16 mouse cellular contexts compared by ENCODE assay signal in the genomic region with DNA sequence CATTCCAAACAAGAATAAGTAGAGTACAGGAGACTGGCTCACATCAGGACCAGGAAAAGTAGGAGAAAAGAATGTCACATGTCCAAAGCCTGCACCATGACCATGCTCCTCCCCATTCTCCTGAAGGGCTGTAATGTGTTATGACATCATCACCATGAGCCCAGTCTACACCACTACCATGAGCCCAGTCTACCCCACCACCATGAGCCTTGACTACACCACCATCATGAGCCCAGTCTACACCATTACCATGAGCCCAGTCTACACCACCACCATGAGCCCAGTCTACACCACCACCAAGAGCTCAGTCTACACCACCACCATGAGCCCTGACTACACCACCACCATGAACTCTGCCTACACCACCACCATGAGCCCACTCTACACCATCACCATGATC.
DNase-seq lines count a peak whose midpoint lies in the region; ATAC-seq and TF ChIP-seq lines count a peak whose summit lies in the region.
"Had no signal": no experiment of that assay in that cellular context is flagged by ENCODE, and none has a peak within 500 bp of the region (broad histone marks: within the 10 kb centered on the region; RNA-seq: fewer than 3 reads in every experiment).

No protein-coding gene starts in this region.

- H3K4me1 ChIP-seq in forebrain, embryonic 16.5 days (replicated peaks; ENCODE audit: control insufficient read depth, insufficient read depth, low read length): no peaks in the 10 kb centered on the region
- no peaks in the 10 kb centered on the region for H3K4me1 ChIP-seq in forebrain, postnatal 0 days (ENCODE audit: insufficient read depth)
- no peaks in the 10 kb centered on the region for H3K4me1 ChIP-seq in kidney, embryonic 16.5 days (ENCODE audit: insufficient read depth, low read length)
- H3K4me1 ChIP-seq in midbrain, embryonic 13.5 days (replicated peaks): no peaks in the 10 kb centered on the region
- H3K4me1 ChIP-seq in midbrain, embryonic 10.5 days: no peaks in the 10 kb centered on the region
- H3K4me1 ChIP-seq in midbrain, embryonic 15.5 days: no peaks in the 10 kb centered on the region
- H3K4me1 ChIP-seq: liver, embryonic 12.5 days had no signal

- H3K36me3 ChIP-seq in forebrain, embryonic 16.5 days (ENCODE audit: control insufficient read depth, insufficient read depth): no peaks in the 10 kb centered on the region
- H3K36me3 ChIP-seq in forebrain, postnatal 0 days (ENCODE audit: insufficient read depth): no peaks in the 10 kb centered on the region
- H3K36me3 ChIP-seq in kidney, embryonic 16.5 days (ENCODE audit: insufficient read depth, low read length): no peaks in the 10 kb centered on the region
- H3K36me3 ChIP-seq in midbrain, embryonic 13.5 days: no peaks in the 10 kb centered on the region
- no peaks in the 10 kb centered on the region for H3K36me3 ChIP-seq in midbrain, embryonic 10.5 days
- no peaks in the 10 kb centered on the region for H3K36me3 ChIP-seq in midbrain, embryonic 15.5 days (replicated peaks)
- H3K36me3 ChIP-seq: liver, embryonic 12.5 days had no signal

- H3K27me3 ChIP-seq in forebrain, embryonic 16.5 days (replicated peaks; ENCODE audit: control insufficient read depth, insufficient read depth, low read length): no peaks in the 10 kb centered on the region
- no peaks in the 10 kb centered on the region for H3K27me3 ChIP-seq in forebrain, postnatal 0 days (ENCODE audit: insufficient read depth, low read length)
- H3K27me3 ChIP-seq in kidney, embryonic 16.5 days (ENCODE audit: insufficient read depth, low read length): no peaks in the 10 kb centered on the region
- H3K27me3 ChIP-seq in midbrain, embryonic 13.5 days: no peaks in the 10 kb centered on the region
- no peaks in the 10 kb centered on the region for H3K27me3 ChIP-seq in midbrain, embryonic 10.5 days (ENCODE audit: low read depth, poor library complexity, severe bottlenecking)
- no peaks in the 10 kb centered on the region for H3K27me3 ChIP-seq in midbrain, embryonic 15.5 days (replicated peaks)
- H3K27me3 ChIP-seq: liver, embryonic 12.5 days had no signal

- TF ChIP-seq CTCF in forebrain, postnatal 0 days (IDR thresholded peaks at IDR 0.05; ENCODE audit: low read depth): no peak

- no peaks in the 10 kb centered on the region for H3K9me3 ChIP-seq in forebrain, embryonic 16.5 days (ENCODE audit: control insufficient read depth, low read length)
- no peaks in the 10 kb centered on the region for H3K9me3 ChIP-seq in forebrain, postnatal 0 days (ENCODE audit: low read length)
- H3K9me3 ChIP-seq in kidney, embryonic 16.5 days (ENCODE audit: low read length): no peaks in the 10 kb centered on the region
- H3K9me3 ChIP-seq in midbrain, embryonic 13.5 days: no peaks in the 10 kb centered on the region
- H3K9me3 ChIP-seq in midbrain, embryonic 10.5 days (replicated peaks): no peaks in the 10 kb centered on the region
- H3K9me3 ChIP-seq in midbrain, embryonic 15.5 days: no peaks in the 10 kb centered on the region
- H3K9me3 ChIP-seq: liver, embryonic 12.5 days had no signal

- H3K9ac ChIP-seq in forebrain, embryonic 16.5 days (replicated peaks; ENCODE audit: low read depth, low read length): no peak overlapping the region
- no peak overlapping the region for H3K9ac ChIP-seq in forebrain, postnatal 0 days
- no peak overlapping the region for H3K9ac ChIP-seq in kidney, embryonic 16.5 days (replicated peaks; ENCODE audit: low read length)
- no peak overlapping the region for H3K9ac ChIP-seq in midbrain, embryonic 13.5 days (replicated peaks)
- H3K9ac ChIP-seq in midbrain, embryonic 15.5 days: no peak overlapping the region
- H3K9ac ChIP-seq: liver, embryonic 12.5 days had no signal

- DNase-seq in forebrain, postnatal 0 days: no peak
- DNase-seq in kidney, postnatal 14 days: no peak
- DNase-seq in midbrain, embryonic 10.5 days (ENCODE audit: low spot score): no peak
- no peak for DNase-seq in retina, embryonic 14.5 days (ENCODE audit: low spot score)
- DNase-seq: adrenal gland, postnatal 10 days; B cell, adult 2 months; cerebellum, adult 11 months; cerebellum, postnatal 25 days; kidney, adult 2 months; right cerebral cortex, postnatal 14 days; thymus, postnatal 25 days had no signal

- H3K27ac ChIP-seq in forebrain, embryonic 16.5 days (ENCODE audit: low read length): no peak overlapping the region
- H3K27ac ChIP-seq in forebrain, postnatal 0 days (ENCODE audit: low read depth, low read length): no peak overlapping the region
- no peak overlapping the region for H3K27ac ChIP-seq in kidney, embryonic 16.5 days (ENCODE audit: low read length)
- H3K27ac ChIP-seq in midbrain, embryonic 13.5 days: no peak overlapping the region
- no peak overlapping the region for H3K27ac ChIP-seq in midbrain, embryonic 10.5 days (replicated peaks)
- H3K27ac ChIP-seq in midbrain, embryonic 15.5 days: no peak overlapping the region
- H3K27ac ChIP-seq: liver, embryonic 12.5 days had no signal

- H3K4me3 ChIP-seq in forebrain, embryonic 16.5 days (replicated peaks; ENCODE audit: low read length): no peak overlapping the region
- no peak overlapping the region for H3K4me3 ChIP-seq in forebrain, postnatal 0 days (ENCODE audit: low read depth, low read length)
- no peak overlapping the region for H3K4me3 ChIP-seq in kidney, embryonic 16.5 days (ENCODE audit: low read length)
- no peak overlapping the region for H3K4me3 ChIP-seq in midbrain, embryonic 13.5 days (replicated peaks)
- H3K4me3 ChIP-seq in midbrain, embryonic 10.5 days: no peak overlapping the region
- no peak overlapping the region for H3K4me3 ChIP-seq in midbrain, embryonic 15.5 days
- H3K4me3 ChIP-seq: liver, embryonic 12.5 days had no signal

- ATAC-seq in forebrain, embryonic 16.5 days: peak; percentile 18; the same call in 1 of the 2 replicates
- ATAC-seq in forebrain, postnatal 0 days: no peak
- peak; percentile 59 for ATAC-seq in kidney, embryonic 16.5 days (ENCODE audit: low FRiP score, low TSS enrichment)
- ATAC-seq in midbrain, embryonic 13.5 days: peak; percentile 58; the same call in 1 of the 2 replicates
- 0 out of 2 replicates have a peak, but pooled peaks have one; percentile 27 for ATAC-seq in midbrain, embryonic 15.5 days (replicated peaks)
- ATAC-seq: liver, embryonic 12.5 days had no signal

- H3K4me2 ChIP-seq in forebrain, embryonic 16.5 days (ENCODE audit: low read length): no peak overlapping the region
- H3K4me2 ChIP-seq in forebrain, postnatal 0 days (ENCODE audit: low read depth): no peak overlapping the region
- H3K4me2 ChIP-seq in kidney, embryonic 16.5 days (replicated peaks; ENCODE audit: low read depth, low read length): no peak overlapping the region
- H3K4me2 ChIP-seq in midbrain, embryonic 13.5 days (replicated peaks): no peak overlapping the region
- H3K4me2 ChIP-seq in midbrain, embryonic 15.5 days: no peak overlapping the region
- H3K4me2 ChIP-seq: liver, embryonic 12.5 days had no signal
